ENCODE assay signal across 21 mouse cellular contexts in genomic region chr3:147886261-147886893, GRCm38 (mm10).
DNase-seq lines count a peak whose midpoint lies in the region; ATAC-seq and TF ChIP-seq lines count a peak whose summit lies in the region.
"Had no signal": no experiment of that assay in that cellular context is flagged by ENCODE, and none has a peak within 500 bp of the region (broad histone marks: within the 10 kb centered on the region; RNA-seq: fewer than 3 reads in every experiment).

No protein-coding gene starts in this region.

- H3K27me3 ChIP-seq in embryonic facial prominence, embryonic 13.5 days = no peaks in the 10 kb centered on the region
- no peaks in the 10 kb centered on the region for H3K27me3 ChIP-seq in embryonic facial prominence, embryonic 10.5 days (replicated peaks; ENCODE audit: low read depth, poor library complexity, severe bottlenecking)
- H3K27me3 ChIP-seq in neural tube, embryonic 11.5 days (ENCODE audit: control insufficient read depth, insufficient read depth, low read length) = no peaks in the 10 kb centered on the region
- no peaks in the 10 kb centered on the region for H3K27me3 ChIP-seq in midbrain, embryonic 14.5 days (ENCODE audit: control insufficient read depth, insufficient read depth, low read length)
- H3K27me3 ChIP-seq: embryonic facial prominence, embryonic 12.5 days; megakaryocyte, embryonic 14.5 days had no signal

- peaks cover 15% of the 10 kb centered on the region; the same call in 1 of the 2 replicates for H3K4me1 ChIP-seq in embryonic facial prominence, embryonic 13.5 days
- peaks cover 10% of the 10 kb centered on the region for H3K4me1 ChIP-seq in embryonic facial prominence, embryonic 10.5 days
- no peaks in the 10 kb centered on the region for H3K4me1 ChIP-seq in neural tube, embryonic 11.5 days (ENCODE audit: control insufficient read depth, insufficient read depth, low read length)
- peaks cover 12% of the 10 kb centered on the region for H3K4me1 ChIP-seq in midbrain, embryonic 14.5 days (ENCODE audit: control insufficient read depth, insufficient read depth, low read length)
- H3K4me1 ChIP-seq: megakaryocyte, embryonic 14.5 days had no signal

- H3K9me3 ChIP-seq in embryonic facial prominence, embryonic 13.5 days = no peaks in the 10 kb centered on the region
- no peaks in the 10 kb centered on the region for H3K9me3 ChIP-seq in embryonic facial prominence, embryonic 10.5 days
- H3K9me3 ChIP-seq in neural tube, embryonic 11.5 days (ENCODE audit: control insufficient read depth, low read length) = no peaks in the 10 kb centered on the region
- no peaks in the 10 kb centered on the region for H3K9me3 ChIP-seq in midbrain, embryonic 14.5 days (ENCODE audit: control insufficient read depth, low read length)
- H3K9me3 ChIP-seq: embryonic facial prominence, embryonic 12.5 days had no signal

- no peak overlapping the region for H3K9ac ChIP-seq in embryonic facial prominence, embryonic 13.5 days
- no peak overlapping the region for H3K9ac ChIP-seq in neural tube, embryonic 11.5 days (ENCODE audit: low read length)
- H3K9ac ChIP-seq in midbrain, embryonic 14.5 days (replicated peaks; ENCODE audit: low read length) = no peak overlapping the region
- H3K9ac ChIP-seq: embryonic facial prominence, embryonic 12.5 days; lung, embryonic 14.5 days had no signal

- 43% methylated on average over 10 of the region's 10 CpGs for WGBS in embryonic facial prominence, embryonic 13.5 days
- WGBS in embryonic facial prominence, embryonic 10.5 days = 80% methylated on average over 10 of the region's 10 CpGs
- 67% methylated on average over 10 of the region's 10 CpGs for WGBS in neural tube, embryonic 11.5 days
- WGBS in midbrain, embryonic 14.5 days = 42% methylated on average over 10 of the region's 10 CpGs

- no peak for DNase-seq in embryonic facial prominence, embryonic 10.5 days (ENCODE audit: low spot score)
- peak; percentile 19 for DNase-seq in neural tube, embryonic 11.5 days (ENCODE audit: low spot score)
- no peak for DNase-seq in neural tube, embryonic 10.5 days (ENCODE audit: extremely low spot score, low spot score)
- DNase-seq in midbrain, embryonic 14.5 days = peak; percentile 63
- DNase-seq in urinary bladder, postnatal 4 days (ENCODE audit: low spot score in 2 of 2) = no peak
- DNase-seq in urinary bladder, postnatal 14 days (ENCODE audit: low spot score) = no peak
- DNase-seq in gastrocnemius, adult 2 months = no peak
- DNase-seq: adrenal gland, postnatal 36 days; cerebellum, postnatal 25 days; gastrocnemius, postnatal 36 days; heart, postnatal 36 days; kidney, postnatal 36 days; liver; lung, embryonic 14.5 days; right cerebral cortex, postnatal 4 days had no signal

- TF ChIP-seq CTCF in gastrocnemius, adult 2 months (IDR thresholded peaks at IDR 0.05) = no peak

- H3K27ac ChIP-seq in embryonic facial prominence, embryonic 13.5 days = no peak overlapping the region
- no peak overlapping the region for H3K27ac ChIP-seq in embryonic facial prominence, embryonic 10.5 days (replicated peaks)
- no peak overlapping the region for H3K27ac ChIP-seq in neural tube, embryonic 11.5 days (ENCODE audit: low read depth, low read length)
- H3K27ac ChIP-seq in midbrain, embryonic 14.5 days (replicated peaks; ENCODE audit: low read depth, low read length) = no peak overlapping the region
- no peak overlapping the region for H3K27ac ChIP-seq in gastrocnemius, adult 2 months
- H3K27ac ChIP-seq: embryonic facial prominence, embryonic 12.5 days had no signal

- H3K4me2 ChIP-seq in embryonic facial prominence, embryonic 13.5 days = peak overlapping the region; percentile 5; the same call in 1 of the 2 replicates
- H3K4me2 ChIP-seq in neural tube, embryonic 11.5 days (ENCODE audit: low read depth) = no peak overlapping the region
- H3K4me2 ChIP-seq in midbrain, embryonic 14.5 days (ENCODE audit: low read length) = no peak overlapping the region
- H3K4me2 ChIP-seq: embryonic facial prominence, embryonic 12.5 days; heart, embryonic 11.5 days; lung, embryonic 14.5 days had no signal

- ATAC-seq in embryonic facial prominence, embryonic 13.5 days (ENCODE audit: insufficient number of reproducible peaks, insufficient read depth, low FRiP score, low TSS enrichment, low read depth) = no peak
- ATAC-seq in neural tube, embryonic 11.5 days (ENCODE audit: insufficient read depth, low FRiP score, low TSS enrichment) = no peak
- no peak for ATAC-seq in midbrain, embryonic 14.5 days (ENCODE audit: low FRiP score, low TSS enrichment)
- ATAC-seq: activated CD4-positive, CD25-positive, alpha-beta regulatory T cell, adult 4 months; intestine, postnatal 0 days had no signal

- H3K36me3 ChIP-seq in embryonic facial prominence, embryonic 13.5 days = no peaks in the 10 kb centered on the region
- no peaks in the 10 kb centered on the region for H3K36me3 ChIP-seq in embryonic facial prominence, embryonic 10.5 days (replicated peaks)
- no peaks in the 10 kb centered on the region for H3K36me3 ChIP-seq in neural tube, embryonic 11.5 days (ENCODE audit: control insufficient read depth, insufficient read depth, low read length)
- H3K36me3 ChIP-seq in midbrain, embryonic 14.5 days (ENCODE audit: control insufficient read depth, insufficient read depth, low read length) = no peaks in the 10 kb centered on the region
- H3K36me3 ChIP-seq: embryonic facial prominence, embryonic 12.5 days had no signal

- H3K4me3 ChIP-seq in embryonic facial prominence, embryonic 13.5 days = no peak overlapping the region
- no peak overlapping the region for H3K4me3 ChIP-seq in embryonic facial prominence, embryonic 10.5 days
- no peak overlapping the region for H3K4me3 ChIP-seq in neural tube, embryonic 11.5 days (ENCODE audit: low read depth, low read length)
- no peak overlapping the region for H3K4me3 ChIP-seq in midbrain, embryonic 14.5 days (replicated peaks; ENCODE audit: low read depth, low read length)
- no peak overlapping the region for H3K4me3 ChIP-seq in gastrocnemius, adult 2 months
- H3K4me3 ChIP-seq: embryonic facial prominence, embryonic 12.5 days; megakaryocyte, embryonic 14.5 days had no signal

- intact Hi-C loops in gastrocnemius, adult 2 months (cut with DNase I) = no loop called here

Comparison
In these comparisons a context has a peak if more than half of its experiments do, and no peak if none do; other contexts are left out.
1. DNase-seq: peak in neural tube, embryonic 11.5 days (single experiment) and midbrain, embryonic 14.5 days (single experiment); none in embryonic facial prominence, embryonic 10.5 days (single experiment), neural tube, embryonic 10.5 days (single experiment), urinary bladder, postnatal 4 days (0 of 2), urinary bladder, postnatal 14 days (single experiment) and gastrocnemius, adult 2 months (single experiment).